Mouse (Mus musculus): ENCODE results near the gene Smurf1.

The Smurf1 gene

GRCm38 (mm10) chr5:144913361-144913760 is 52.3 kb downstream of the Smurf1 start:
- DNase-seq = no peak

- no peak for DNase-seq
Measured at GRCm38 (mm10) chr5:144912519-144913310, 52.9 kb downstream of the Smurf1 start.

- no peak for DNase-seq
Measured at GRCm38 (mm10) chr5:144909521-144909920, 56.1 kb downstream of the Smurf1 start.

- peak; percentile 63 for DNase-seq
Measured at GRCm38 (mm10) chr5:144907591-144907990, 58.1 kb downstream of the Smurf1 start.

GRCm38 (mm10) chr5:144904356-144905134 is 61.1 kb downstream of the Smurf1 start:
- DNase-seq = no peak

- DNase-seq = no peak
Measured at GRCm38 (mm10) chr5:144901791-144902190, 63.9 kb downstream of the Smurf1 start.

GRCm38 (mm10) chr5:144901035-144901434 is 64.6 kb downstream of the Smurf1 start:
- DNase-seq = no peak

GRCm38 (mm10) chr5:144898448-144899052 is 67.1 kb downstream of the Smurf1 start:
- no peak for DNase-seq

- DNase-seq = no peak
Measured at GRCm38 (mm10) chr5:144897881-144898280, 67.8 kb downstream of the Smurf1 start.

GRCm38 (mm10) chr5:144891276-144891675 is 74.4 kb downstream of the Smurf1 start:
- no peak for DNase-seq

GRCm38 (mm10) chr5:144885968-144886650 is 79.5 kb downstream of the Smurf1 start:
- DNase-seq = no peak

- DNase-seq = peak; percentile 49
Measured at GRCm38 (mm10) chr5:144884629-144885217, 80.9 kb downstream of the Smurf1 start.

GRCm38 (mm10) chr5:144881670-144882399 is 83.8 kb downstream of the Smurf1 start:
- no peak for DNase-seq

GRCm38 (mm10) chr5:144877021-144877420 is 88.6 kb downstream of the Smurf1 start:
- DNase-seq = no peak

GRCm38 (mm10) chr5:144875892-144876291 is 89.8 kb downstream of the Smurf1 start:
- DNase-seq = peak; percentile 75

GRCm38 (mm10) chr5:144875227-144875626 is 90.4 kb downstream of the Smurf1 start:
- no peak for DNase-seq

GRCm38 (mm10) chr5:144872867-144873266 is 92.8 kb downstream of the Smurf1 start:
- DNase-seq = no peak

GRCm38 (mm10) chr5:144872326-144872725 is 93.3 kb downstream of the Smurf1 start:
- DNase-seq = no peak

GRCm38 (mm10) chr5:144871775-144872174 is 93.9 kb downstream of the Smurf1 start:
- DNase-seq = peak; percentile 20

- peak; percentile 10 for DNase-seq
Measured at GRCm38 (mm10) chr5:144870782-144871181, 94.9 kb downstream of the Smurf1 start.

- no peak for DNase-seq
Measured at GRCm38 (mm10) chr5:144869466-144869865, 96.2 kb downstream of the Smurf1 start.

GRCm38 (mm10) chr5:144866923-144867322 is 98.7 kb downstream of the Smurf1 start:
- DNase-seq = peak; percentile 20

All from lung, postnatal 36 days (tissue).